Mouse (Mus musculus) urinary bladder, postnatal 4 days (tissue): ENCODE measurements around the gene Cript.
"Not testable (repeated sequence)": the region's sequence is repeated elsewhere in the genome, so short reads cannot be mapped to it uniquely, and the experiment has no call there.

ENCODE experiments used
- DNase-seq, 2 experiments: peaks; one replicate each; pipeline ENCODE4 v3.0.0; 2021 to 2022; ENCODE audit warnings: low spot score in 2 of 2

Cript gene

DNA sequence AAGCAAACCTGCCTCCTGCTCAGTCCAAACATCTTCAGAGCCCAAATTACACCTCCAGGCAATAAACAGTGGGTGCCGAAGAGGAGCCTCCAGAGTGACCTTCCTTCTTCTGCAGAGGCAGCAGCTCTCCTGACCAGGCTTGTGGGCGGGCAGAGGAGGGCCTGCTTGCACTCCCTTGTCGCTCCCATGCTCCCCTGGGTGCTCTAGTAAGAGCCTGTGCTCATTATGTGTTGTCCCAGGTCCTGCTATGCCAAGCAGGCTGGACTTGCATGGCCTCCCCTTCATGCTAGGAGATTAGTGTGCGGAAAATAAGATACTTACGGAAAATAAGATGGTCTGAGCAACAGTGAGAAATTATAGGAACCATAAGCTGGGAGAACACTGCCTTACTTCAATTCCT lies 24.3 kb downstream of the Cript start:
- no peak for DNase-seq

DNA sequence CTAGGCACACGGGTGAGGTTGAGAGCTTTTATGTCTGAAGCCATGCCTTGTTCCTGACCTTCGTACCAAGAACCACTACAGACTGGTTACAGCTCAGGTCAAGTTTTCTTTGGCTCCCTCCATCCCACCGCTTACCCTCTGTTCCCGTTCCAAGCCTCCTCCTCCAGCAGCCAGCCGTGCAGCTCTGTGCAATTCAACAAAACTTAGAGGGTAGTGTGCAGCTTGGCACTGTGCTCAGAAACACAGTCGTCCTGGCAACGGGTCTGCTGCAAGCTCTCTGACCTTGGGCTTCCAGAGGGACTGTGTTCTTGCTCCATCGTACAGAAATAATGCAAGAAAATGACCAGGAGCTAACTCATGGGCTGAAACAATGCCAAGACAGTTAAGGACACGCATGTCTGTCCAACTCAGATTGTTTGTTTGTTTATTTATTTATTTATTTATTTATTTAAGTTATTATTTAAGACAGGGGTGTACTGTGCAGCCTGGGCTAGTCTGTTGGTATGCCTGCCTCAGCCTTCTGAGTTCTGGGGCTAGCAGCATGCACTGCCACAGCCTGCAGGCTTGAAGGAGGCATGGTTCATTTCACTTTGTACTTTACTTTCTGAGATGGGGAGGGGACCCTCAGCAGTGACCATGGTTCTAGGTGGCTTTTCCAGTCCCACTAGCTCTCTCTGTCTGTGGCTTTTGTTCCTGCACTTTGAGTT lies 25.3 kb downstream of the Cript start:
- peak in 1 of 2 experiments; percentile 24 for DNase-seq

- DNase-seq = no peak
These were observed 26.3 kb downstream of the Cript start for GRCm38 (mm10) chr17:87051652-87052051.

- no peak for DNase-seq
These were observed 27.1 kb downstream of the Cript start for GRCm38 (mm10) chr17:87052432-87052831.

DNA sequence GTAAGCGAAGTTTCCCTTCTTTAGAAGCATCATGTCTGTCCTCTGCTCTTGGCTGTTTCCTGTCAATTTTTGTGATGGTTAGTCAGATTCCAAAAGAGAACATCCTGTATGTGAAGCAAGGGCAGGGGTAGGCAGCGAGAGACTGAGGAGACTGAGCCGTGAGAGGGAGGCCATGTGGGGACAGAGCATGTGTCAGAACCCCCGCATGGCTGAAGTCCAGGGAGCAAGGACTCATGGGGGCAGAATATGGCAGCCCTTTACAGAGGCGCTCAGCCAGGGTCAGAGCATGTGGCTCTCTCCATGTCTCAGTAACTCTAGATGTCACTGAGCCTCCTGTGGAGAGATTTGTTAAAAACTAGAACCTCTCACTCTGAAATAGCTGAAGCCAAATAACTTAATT lies 28.6 kb downstream of the Cript start:
- no peak for DNase-seq

DNA sequence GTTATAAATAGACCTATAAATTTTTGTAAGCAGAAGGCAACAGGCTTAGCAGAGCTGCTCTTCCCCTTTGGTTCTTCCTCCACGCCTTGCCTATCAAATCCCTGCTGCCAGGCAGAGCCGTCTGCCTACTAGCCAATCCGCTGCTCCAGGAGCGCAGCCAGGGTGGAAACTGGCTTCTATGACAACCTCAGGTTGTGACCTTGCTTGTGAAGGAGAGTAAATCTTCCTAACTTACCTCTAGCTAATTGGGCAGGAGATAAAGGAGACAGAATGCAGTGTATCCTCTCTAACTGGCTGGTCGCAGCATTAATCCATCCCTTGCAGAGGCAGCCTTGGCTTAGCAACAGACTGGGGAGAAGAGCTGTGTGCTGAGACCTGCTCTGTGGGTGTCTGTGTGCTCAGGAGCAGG lies 29.7 kb downstream of the Cript start:
- DNase-seq = peak in 1 of 2 experiments; percentile 27

DNA sequence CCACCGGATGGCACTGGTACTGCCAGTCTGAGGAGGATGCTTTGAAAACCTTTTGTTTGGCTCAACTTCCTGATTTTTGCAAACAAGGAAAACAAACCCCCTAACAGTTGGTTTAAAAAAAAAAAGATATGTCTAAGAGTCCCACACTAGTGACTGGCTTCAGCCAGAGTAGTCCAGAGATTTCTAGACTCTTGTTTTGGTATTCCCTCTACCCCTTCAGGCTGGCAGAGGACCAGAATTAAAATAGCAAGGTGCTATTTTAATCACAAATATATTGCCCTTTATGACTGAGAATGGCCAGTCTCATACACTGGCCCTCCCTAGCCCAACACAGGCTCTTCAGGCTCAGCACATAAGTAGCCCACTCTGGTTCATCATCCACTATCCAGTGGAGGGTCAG lies 30.3 kb downstream of the Cript start:
- DNase-seq = no peak

GRCm38 (mm10) chr17:87056761-87057160 lies 31.4 kb downstream of the Cript start:
- no peak for DNase-seq

DNA sequence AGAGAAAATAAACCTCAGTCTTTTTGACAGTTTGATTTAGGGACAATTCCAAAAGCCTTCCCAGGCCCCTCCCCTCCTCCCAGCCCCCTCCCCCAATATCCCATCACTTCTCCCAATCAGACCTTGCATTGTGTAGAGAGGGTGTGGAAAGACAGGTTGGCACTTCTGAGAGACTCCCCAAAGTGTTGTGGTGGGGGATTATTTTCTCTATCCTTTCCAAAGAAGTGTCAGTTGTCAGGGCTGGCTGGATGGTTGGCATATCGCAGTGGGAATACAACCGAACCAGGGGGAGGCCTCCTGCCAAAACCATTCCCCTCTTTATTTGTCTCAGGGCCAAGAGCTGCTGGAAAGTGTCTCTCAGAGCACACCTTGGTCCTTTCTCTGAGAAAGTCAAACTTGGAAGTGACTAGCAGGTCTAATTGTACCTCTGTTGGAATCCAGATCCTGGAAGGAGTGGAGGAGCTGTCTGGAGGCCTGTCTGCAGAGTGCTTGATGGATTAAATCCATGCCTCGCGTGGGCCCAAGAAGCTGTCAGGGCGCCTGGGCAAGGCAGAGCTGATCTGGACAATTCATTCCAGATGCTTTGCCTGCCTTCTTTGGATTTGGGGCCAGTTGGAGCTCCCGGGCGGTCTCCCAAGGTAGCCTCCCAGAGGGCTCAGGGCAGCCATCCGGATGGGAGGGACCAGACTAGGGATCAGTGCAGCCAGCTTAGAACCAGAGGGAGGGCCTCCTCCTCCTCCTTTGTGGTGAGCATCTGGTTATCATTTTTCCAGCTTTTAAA lies 32.3 kb downstream of the Cript start:
- peak in 1 of 2 experiments; percentile 57 for DNase-seq

- no peak for DNase-seq
These were observed 37.3 kb downstream of the Cript start for GRCm38 (mm10) chr17:87062639-87063038.

GRCm38 (mm10) chr17:87063461-87063860 lies 38.1 kb downstream of the Cript start:
- DNase-seq = no peak

- no peak for DNase-seq
These were observed 38.6 kb downstream of the Cript start for GRCm38 (mm10) chr17:87063969-87064368.

DNA sequence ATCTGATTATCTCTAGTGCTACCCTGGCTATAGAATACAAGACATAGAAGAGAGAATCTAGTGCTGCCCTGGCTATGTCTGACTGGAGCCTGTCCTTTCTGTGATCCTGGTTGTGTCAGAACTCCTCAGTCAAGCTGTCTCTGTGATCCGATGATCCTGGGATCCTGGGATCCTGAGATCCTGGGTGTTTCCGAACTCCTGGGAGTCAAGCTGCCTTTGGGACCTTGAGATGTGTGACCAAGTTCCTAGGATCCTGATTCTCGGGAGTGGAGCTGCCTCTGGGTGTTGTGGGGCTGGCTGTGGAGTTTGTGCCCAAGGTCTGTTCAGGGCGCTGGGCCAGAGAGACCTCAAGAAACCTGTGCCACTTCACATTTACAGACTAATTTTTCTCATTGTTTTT lies 43.6 kb downstream of the Cript start:
- DNase-seq = peak in 1 of 2 experiments; percentile 41

DNA sequence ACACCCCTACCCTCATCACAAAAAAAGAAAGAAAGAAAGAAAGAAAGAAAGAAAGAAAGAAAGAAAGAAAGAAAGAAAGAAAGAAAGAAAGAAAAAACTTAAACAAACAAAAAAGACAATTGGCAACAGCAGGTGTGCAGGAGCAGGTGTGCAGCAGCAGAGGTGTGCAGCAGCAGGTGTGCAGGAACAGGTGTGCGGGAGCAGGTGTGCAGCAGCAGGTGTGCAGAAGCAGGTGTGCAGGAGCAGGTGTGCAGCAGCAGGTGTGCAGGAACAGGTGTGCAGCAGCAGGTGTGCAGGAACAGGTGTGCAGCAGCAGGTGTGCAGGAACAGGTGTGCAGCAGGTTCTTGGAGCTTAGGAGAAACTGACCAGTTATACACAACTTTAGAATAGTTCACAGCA lies 46.8 kb downstream of the Cript start:
- peak in 1 of 2 experiments; percentile 20 for DNase-seq

DNA sequence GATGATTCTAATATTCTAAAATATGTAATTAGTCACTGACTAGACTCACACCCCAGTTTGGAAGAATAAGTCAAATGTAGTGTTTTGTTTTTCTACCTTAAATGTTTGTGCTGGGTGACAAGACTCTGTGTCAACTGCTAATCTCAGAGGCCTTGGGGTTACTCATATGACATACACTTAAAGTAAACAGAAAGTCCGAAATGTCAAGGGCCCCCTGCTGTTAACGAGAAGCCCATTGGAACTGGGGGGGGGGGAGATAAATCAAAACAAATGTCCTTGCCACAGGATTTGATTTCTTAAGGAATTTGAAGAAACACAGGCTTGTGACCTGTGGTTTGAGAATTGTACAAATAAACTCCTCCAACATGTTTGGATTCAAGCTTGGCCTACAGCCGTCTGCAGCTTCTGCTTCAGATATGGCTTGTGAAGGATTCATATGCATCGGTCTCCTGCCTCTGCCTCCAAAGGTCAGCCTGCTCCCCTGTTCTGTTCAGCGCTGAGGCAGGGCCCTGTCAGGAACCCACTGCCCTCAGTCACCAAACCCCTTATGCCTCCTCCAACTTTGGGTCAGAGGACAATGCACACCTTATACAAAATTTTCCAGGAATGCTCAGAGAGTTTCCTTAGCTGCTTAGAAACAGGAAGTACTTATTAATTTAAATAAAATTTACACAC lies 47.6 kb downstream of the Cript start:
- DNase-seq = peak in 1 of 2 experiments; percentile 56

DNA sequence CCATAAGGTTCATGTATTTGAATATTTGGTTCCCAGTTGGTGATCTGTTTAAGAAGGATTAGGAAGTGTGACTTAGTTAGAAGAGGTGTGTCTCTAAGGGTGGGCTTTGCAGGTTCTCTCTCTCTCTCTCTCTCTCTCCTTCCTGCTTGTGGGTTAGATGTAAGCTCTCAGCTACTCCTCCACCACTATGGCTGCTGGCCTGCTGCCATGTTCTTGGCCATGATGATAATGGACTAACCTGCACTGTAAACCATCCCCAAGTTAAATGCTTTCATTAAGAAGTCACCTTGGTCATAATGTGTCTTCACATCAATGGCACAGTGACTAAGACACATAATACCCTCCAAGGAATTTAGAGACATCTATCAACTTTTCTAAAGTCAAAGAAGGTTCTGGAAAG lies 48.1 kb downstream of the Cript start:
- DNase-seq = peak in 1 of 2 experiments; percentile 43

DNA sequence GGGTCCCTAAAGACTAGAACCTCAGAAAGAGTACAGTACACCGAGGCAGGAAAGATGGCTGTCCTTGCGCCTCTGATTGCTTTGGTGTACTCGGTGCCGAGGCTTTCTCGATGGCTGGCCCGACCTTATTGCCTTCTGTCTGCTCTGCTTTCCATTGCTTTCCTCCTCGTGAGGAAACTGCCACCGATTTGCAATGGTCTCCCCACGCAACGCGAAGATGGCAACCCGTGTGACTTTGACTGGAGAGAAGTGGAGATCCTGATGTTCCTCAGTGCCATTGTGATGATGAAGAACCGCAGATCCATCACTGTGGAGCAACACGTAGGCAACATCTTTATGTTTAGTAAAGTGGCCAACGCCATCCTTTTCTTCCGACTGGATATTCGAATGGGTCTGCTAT lies 52.9 kb downstream of the Cript start:
- not testable (repeated sequence) for DNase-seq

GRCm38 (mm10) chr17:87080724-87081123 lies 55.4 kb downstream of the Cript start:
- no peak for DNase-seq

- no peak for DNase-seq
These were observed 57.2 kb downstream of the Cript start for GRCm38 (mm10) chr17:87082547-87082946.

DNA sequence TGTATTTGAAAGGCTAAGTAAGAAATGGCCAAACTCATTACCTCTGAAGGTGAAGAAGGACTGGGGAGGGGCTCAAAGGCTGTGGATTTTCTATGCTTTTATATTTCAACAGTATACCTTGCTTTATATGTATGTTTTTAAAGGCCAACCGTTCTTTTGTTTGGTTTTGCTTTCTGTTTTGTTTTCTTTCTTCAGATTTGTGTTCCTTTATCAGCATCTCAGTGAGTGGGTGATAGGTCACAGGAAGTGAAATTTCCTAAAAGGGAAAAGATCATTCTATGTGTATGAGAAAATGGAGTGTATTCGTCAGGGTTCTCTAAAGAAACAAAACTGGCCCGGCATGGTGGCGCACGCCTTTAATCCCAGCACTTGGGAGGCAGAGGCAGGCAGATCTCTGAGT lies 58.3 kb downstream of the Cript start:
- DNase-seq = peak in 1 of 2 experiments; percentile 26
